Mouse (Mus musculus): ENCODE measurements around the gene Kdm4b. TPM values are rescaled to one million over a fixed set of nuclear protein-coding genes. Genes with fewer than 3 reads are reported as not detected.

The Kdm4b gene
- polyA plus RNA-seq, 1 experiment from 2014 or later, result 39.1 TPM

- H3K9ac ChIP-seq (replicated peaks; ENCODE audit: low read length), result no peak overlapping the region
- H3K4me2 ChIP-seq (replicated peaks; ENCODE audit: low read depth, low read length), result no peak overlapping the region
- no peak overlapping the region for H3K4me3 ChIP-seq (ENCODE audit: low read length)
- H3K9me3 ChIP-seq (ENCODE audit: low read length), result no peaks in the 10 kb centered on the region
- no peaks in the 10 kb centered on the region for H3K27me3 ChIP-seq (ENCODE audit: insufficient read depth, low read length)
- peaks cover 6% of the 10 kb centered on the region; the same call in 1 of the 2 replicates for H3K4me1 ChIP-seq (ENCODE audit: insufficient read depth, low read length)
- WGBS, result 63% methylated on average over 4 of the region's 4 CpGs
- no peaks in the 10 kb centered on the region for H3K36me3 ChIP-seq (ENCODE audit: insufficient read depth, low read length)
- no peak for ATAC-seq (ENCODE audit: low FRiP score, low TSS enrichment)
- H3K27ac ChIP-seq (ENCODE audit: low read length), result no peak overlapping the region
Observed at GRCm38 (mm10) chr17:56338909-56339308, 13.0 kb downstream of the Kdm4b start.

- no peak overlapping the region for H3K4me3 ChIP-seq (ENCODE audit: low read length)
- H3K27me3 ChIP-seq (ENCODE audit: insufficient read depth, low read length), result no peaks in the 10 kb centered on the region
- H3K27ac ChIP-seq (ENCODE audit: low read length), result no peak overlapping the region
- ATAC-seq (ENCODE audit: low FRiP score, low TSS enrichment), result no peak
- no peak overlapping the region for H3K4me2 ChIP-seq (replicated peaks; ENCODE audit: low read depth, low read length)
- H3K36me3 ChIP-seq (ENCODE audit: insufficient read depth, low read length), result no peaks in the 10 kb centered on the region
- H3K4me1 ChIP-seq (ENCODE audit: insufficient read depth, low read length), result peaks cover 5% of the 10 kb centered on the region; the same call in 1 of the 2 replicates
- no peak overlapping the region for H3K9ac ChIP-seq (replicated peaks; ENCODE audit: low read length)
- no peaks in the 10 kb centered on the region for H3K9me3 ChIP-seq (ENCODE audit: low read length)
Observed at GRCm38 (mm10) chr17:56340717-56341116, 14.9 kb downstream of the Kdm4b start.

- H3K4me2 ChIP-seq (replicated peaks; ENCODE audit: low read depth, low read length), result no peak overlapping the region
- no peak overlapping the region for H3K9ac ChIP-seq (replicated peaks; ENCODE audit: low read length)
- H3K36me3 ChIP-seq (ENCODE audit: insufficient read depth, low read length), result no peaks in the 10 kb centered on the region
- WGBS, result 79% methylated on average over 3 of the region's 3 CpGs
- H3K4me3 ChIP-seq (ENCODE audit: low read length), result no peak overlapping the region
- no peak for ATAC-seq (ENCODE audit: low FRiP score, low TSS enrichment)
- H3K9me3 ChIP-seq (ENCODE audit: low read length), result no peaks in the 10 kb centered on the region
- no peaks in the 10 kb centered on the region for H3K4me1 ChIP-seq (ENCODE audit: insufficient read depth, low read length)
- H3K27me3 ChIP-seq (ENCODE audit: insufficient read depth, low read length), result no peaks in the 10 kb centered on the region
- H3K27ac ChIP-seq (ENCODE audit: low read length), result no peak overlapping the region
Observed at GRCm38 (mm10) chr17:56343466-56343865, 17.6 kb downstream of the Kdm4b start.

GRCm38 (mm10) chr17:56345364-56345763 is 19.5 kb downstream of the Kdm4b start:
- WGBS, result 70% methylated on average over 2 of the region's 2 CpGs
- ATAC-seq (ENCODE audit: low FRiP score, low TSS enrichment), result no peak
- H3K9ac ChIP-seq (replicated peaks; ENCODE audit: low read length), result no peak overlapping the region
- no peaks in the 10 kb centered on the region for H3K4me1 ChIP-seq (ENCODE audit: insufficient read depth, low read length)
- no peaks in the 10 kb centered on the region for H3K27me3 ChIP-seq (ENCODE audit: insufficient read depth, low read length)
- H3K4me2 ChIP-seq (replicated peaks; ENCODE audit: low read depth, low read length), result no peak overlapping the region
- H3K36me3 ChIP-seq (ENCODE audit: insufficient read depth, low read length), result no peaks in the 10 kb centered on the region
- no peak overlapping the region for H3K4me3 ChIP-seq (ENCODE audit: low read length)
- no peak overlapping the region for H3K27ac ChIP-seq (ENCODE audit: low read length)
- H3K9me3 ChIP-seq (ENCODE audit: low read length), result no peaks in the 10 kb centered on the region

GRCm38 (mm10) chr17:56348128-56348527 is 22.3 kb downstream of the Kdm4b start:
- 66% methylated on average over 4 of the region's 4 CpGs for WGBS
- Histone ChIP-seq H3K36me3 (ENCODE audit: insufficient read depth, low read length) (peaks cover 7% of the 10 kb centered on the region), H3K9ac (replicated peaks; ENCODE audit: low read length) (no peak overlapping the region), H3K4me1 (ENCODE audit: insufficient read depth, low read length) (no peaks in the 10 kb centered on the region), H3K4me2 (replicated peaks; ENCODE audit: low read depth, low read length) (no peak overlapping the region), H3K4me3 (ENCODE audit: low read length) (no peak overlapping the region), H3K27ac (ENCODE audit: low read length) (no peak overlapping the region), H3K27me3 (ENCODE audit: insufficient read depth, low read length) (no peaks in the 10 kb centered on the region), H3K9me3 (ENCODE audit: low read length) (no peaks in the 10 kb centered on the region)
- ATAC-seq (ENCODE audit: low FRiP score, low TSS enrichment), result no peak

GRCm38 (mm10) chr17:56348586-56348985 is 22.7 kb downstream of the Kdm4b start:
- Histone ChIP-seq H3K4me1 (ENCODE audit: insufficient read depth, low read length) (no peaks in the 10 kb centered on the region), H3K36me3 (ENCODE audit: insufficient read depth, low read length) (peaks cover 12% of the 10 kb centered on the region), H3K27me3 (ENCODE audit: insufficient read depth, low read length) (no peaks in the 10 kb centered on the region), H3K9ac (replicated peaks; ENCODE audit: low read length) (no peak overlapping the region), H3K4me3 (ENCODE audit: low read length) (no peak overlapping the region), H3K4me2 (replicated peaks; ENCODE audit: low read depth, low read length) (no peak overlapping the region), H3K9me3 (ENCODE audit: low read length) (no peaks in the 10 kb centered on the region), H3K27ac (ENCODE audit: low read length) (no peak overlapping the region)
- no peak for ATAC-seq (ENCODE audit: low FRiP score, low TSS enrichment)

GRCm38 (mm10) chr17:56350694-56351093 is 24.8 kb downstream of the Kdm4b start:
- peak; percentile 47 for ATAC-seq (ENCODE audit: low FRiP score, low TSS enrichment)
- peaks cover 25% of the 10 kb centered on the region for H3K36me3 ChIP-seq (ENCODE audit: insufficient read depth, low read length)
- H3K27ac ChIP-seq (ENCODE audit: low read length), result no peak overlapping the region
- no peak overlapping the region for H3K4me2 ChIP-seq (replicated peaks; ENCODE audit: low read depth, low read length)
- no peak overlapping the region for H3K4me3 ChIP-seq (ENCODE audit: low read length)
- H3K9me3 ChIP-seq (ENCODE audit: low read length), result no peaks in the 10 kb centered on the region
- H3K27me3 ChIP-seq (ENCODE audit: insufficient read depth, low read length), result no peaks in the 10 kb centered on the region
- H3K4me1 ChIP-seq (ENCODE audit: insufficient read depth, low read length), result no peaks in the 10 kb centered on the region
- H3K9ac ChIP-seq (replicated peaks; ENCODE audit: low read length), result no peak overlapping the region
- 39% methylated on average over 2 of the region's 2 CpGs for WGBS

- Histone ChIP-seq H3K36me3 (ENCODE audit: insufficient read depth, low read length) (peaks cover 40% of the 10 kb centered on the region), H3K4me3 (ENCODE audit: low read length) (no peak overlapping the region), H3K9ac (replicated peaks; ENCODE audit: low read length) (no peak overlapping the region), H3K27ac (ENCODE audit: low read length) (no peak overlapping the region), H3K4me2 (replicated peaks; ENCODE audit: low read depth, low read length) (no peak overlapping the region), H3K4me1 (ENCODE audit: insufficient read depth, low read length) (no peaks in the 10 kb centered on the region), H3K27me3 (ENCODE audit: insufficient read depth, low read length) (no peaks in the 10 kb centered on the region), H3K9me3 (ENCODE audit: low read length) (no peaks in the 10 kb centered on the region)
- peak; percentile 60 for ATAC-seq (ENCODE audit: low FRiP score, low TSS enrichment)
- 61% methylated on average over 9 of the region's 9 CpGs for WGBS
Observed at GRCm38 (mm10) chr17:56356921-56357885, 31.3 kb downstream of the Kdm4b start.

- H3K4me1 ChIP-seq (ENCODE audit: insufficient read depth, low read length), result no peaks in the 10 kb centered on the region
- H3K27ac ChIP-seq (ENCODE audit: low read length), result no peak overlapping the region
- no peak for ATAC-seq (ENCODE audit: low FRiP score, low TSS enrichment)
- H3K27me3 ChIP-seq (ENCODE audit: insufficient read depth, low read length), result no peaks in the 10 kb centered on the region
- no peak overlapping the region for H3K4me2 ChIP-seq (replicated peaks; ENCODE audit: low read depth, low read length)
- H3K9me3 ChIP-seq (ENCODE audit: low read length), result no peaks in the 10 kb centered on the region
- WGBS, result 83% methylated on average over 3 of the region's 3 CpGs
- H3K9ac ChIP-seq (replicated peaks; ENCODE audit: low read length), result no peak overlapping the region
- H3K36me3 ChIP-seq (ENCODE audit: insufficient read depth, low read length), result peaks cover 35% of the 10 kb centered on the region
- H3K4me3 ChIP-seq (ENCODE audit: low read length), result no peak overlapping the region
Observed at GRCm38 (mm10) chr17:56359183-56359725, 33.4 kb downstream of the Kdm4b start.

GRCm38 (mm10) chr17:56359864-56360263 is 34.0 kb downstream of the Kdm4b start:
- no peak overlapping the region for H3K4me3 ChIP-seq (ENCODE audit: low read length)
- peaks cover under 1% of the 10 kb centered on the region; the same call in 1 of the 2 replicates for H3K4me1 ChIP-seq (ENCODE audit: insufficient read depth, low read length)
- no peaks in the 10 kb centered on the region for H3K27me3 ChIP-seq (ENCODE audit: insufficient read depth, low read length)
- H3K4me2 ChIP-seq (replicated peaks; ENCODE audit: low read depth, low read length), result no peak overlapping the region
- H3K9me3 ChIP-seq (ENCODE audit: low read length), result no peaks in the 10 kb centered on the region
- no peak overlapping the region for H3K27ac ChIP-seq (ENCODE audit: low read length)
- H3K9ac ChIP-seq (replicated peaks; ENCODE audit: low read length), result no peak overlapping the region
- WGBS, result 91% methylated on average over 1 of the region's 1 CpGs
- ATAC-seq (ENCODE audit: low FRiP score, low TSS enrichment), result no peak
- peaks cover 30% of the 10 kb centered on the region for H3K36me3 ChIP-seq (ENCODE audit: insufficient read depth, low read length)

All from kidney, embryonic 16.5 days (tissue).